Mouse (Mus musculus) bone marrow macrophage, adult 2 months (primary cell): Measurements from ENCODE around the gene Jade3.

Experiments used
- CTCF ChIP-seq: IDR thresholded peaks from 2 replicates; pipeline ENCODE4 v1.5.1; 2012; ENCODE audit warnings: low read depth, mild to moderate bottlenecking, low read length, moderate library complexity
- POLR2A ChIP-seq: IDR thresholded peaks from 2 replicates; pipeline ENCODE4 v1.6.1; 2012; ENCODE audit warnings: mild to moderate bottlenecking, low read depth, low read length, borderline replicate concordance

- TF ChIP-seq POLR2A (no peak), CTCF (no peak)
Measured at GRCm38 (mm10) chrX:20425140-20425838, at the start of gene Jade3.
